Mouse (Mus musculus) embryonic facial prominence, embryonic 15.5 days (tissue): ENCODE measurements around the gene H2-M5. TPM values are rescaled to one million over a fixed set of nuclear protein-coding genes. Genes with fewer than 3 reads are reported as not detected.

Experiments used
- ATAC-seq: fragments of 200-750 bp; cut with Nextera tagmentation; 2 replicates; pipeline ENCODE4 v1.8.0; 2017; ENCODE audit warnings: low read depth, moderate TSS enrichment; ENCODE audit not compliant: insufficient number of reproducible peaks, low FRiP score, low TSS enrichment
- H3K27ac ChIP-seq: fragments of 300-500 bp; sonication (generic); replicated peaks from 2 replicates; pipeline ENCODE4 v1.5.1; 2015; ENCODE audit warnings: mild to moderate bottlenecking, inconsistent platforms
- H3K27me3 ChIP-seq: fragments of 300-500 bp; sonication (generic); 2 replicates; pipeline ENCODE4 v1.6.1; 2015; ENCODE audit warnings: inconsistent platforms
- H3K36me3 ChIP-seq: fragments of 300-500 bp; sonication (generic); 2 replicates; pipeline ENCODE4 v1.6.1; 2015; ENCODE audit warnings: mild to moderate bottlenecking, inconsistent platforms
- H3K4me1 ChIP-seq: fragments of 300-500 bp; sonication (generic); 2 replicates; pipeline ENCODE4 v1.6.1; 2015; ENCODE audit warnings: inconsistent platforms
- H3K4me2 ChIP-seq: fragments of 300-500 bp; sonication (generic); replicated peaks from 2 replicates; pipeline ENCODE4 v1.6.1; 2015; ENCODE audit warnings: mild to moderate bottlenecking, inconsistent platforms
- H3K4me3 ChIP-seq: fragments of 300-500 bp; sonication (generic); replicated peaks from 2 replicates; pipeline ENCODE4 v1.5.1; 2015; ENCODE audit warnings: mild to moderate bottlenecking, inconsistent platforms
- H3K9ac ChIP-seq: fragments of 300-500 bp; sonication (generic); 2 replicates; pipeline ENCODE4 v1.6.1; 2015; ENCODE audit warnings: inconsistent platforms
- H3K9me3 ChIP-seq: fragments of 300-500 bp; sonication (generic); replicated peaks from 2 replicates; pipeline ENCODE4 v1.6.1; 2016; ENCODE audit warnings: inconsistent platforms
- WGBS: fragments of 180-500 bp; shearing (Covaris S2); methylation state at CpG from one replicate; pipeline ENCODE4 v1.1.7; 2015; 5-methylcytosine and 5-hydroxymethylcytosine counted together
- polyA plus RNA-seq: library from polyadenylated mRNA; unstranded; fragments of >200 nt; fragmentation: Nextera tagmentation; extraction: Ambion mirVana; gene quantifications from 2 replicates; pipeline ENCODE4 v1.2.1, GENCODE M21; 2015

Gene H2-M5
- polyA plus RNA-seq, 1 experiment from 2014 or later = 0.95 TPM

- H3K36me3 ChIP-seq = peaks cover 10% of the 10 kb centered on the region
- H3K27ac ChIP-seq = no peak overlapping the region
- peaks cover 27% of the 10 kb centered on the region for H3K4me1 ChIP-seq
- no peaks in the 10 kb centered on the region for H3K9me3 ChIP-seq
- peaks cover 62% of the 10 kb centered on the region for H3K27me3 ChIP-seq
- no peak overlapping the region for H3K4me2 ChIP-seq
- ATAC-seq = no peak
- no peak overlapping the region for H3K9ac ChIP-seq
- 0 out of 2 replicates have a peak overlapping the region, but pooled peaks have one; percentile 47 for H3K4me3 ChIP-seq
- WGBS = 23% methylated on average over 9 of the region's 9 CpGs
Measured at GRCm38 (mm10) chr17:36944121-36944775, 45.1 kb downstream of the H2-M5 start.

DNA sequence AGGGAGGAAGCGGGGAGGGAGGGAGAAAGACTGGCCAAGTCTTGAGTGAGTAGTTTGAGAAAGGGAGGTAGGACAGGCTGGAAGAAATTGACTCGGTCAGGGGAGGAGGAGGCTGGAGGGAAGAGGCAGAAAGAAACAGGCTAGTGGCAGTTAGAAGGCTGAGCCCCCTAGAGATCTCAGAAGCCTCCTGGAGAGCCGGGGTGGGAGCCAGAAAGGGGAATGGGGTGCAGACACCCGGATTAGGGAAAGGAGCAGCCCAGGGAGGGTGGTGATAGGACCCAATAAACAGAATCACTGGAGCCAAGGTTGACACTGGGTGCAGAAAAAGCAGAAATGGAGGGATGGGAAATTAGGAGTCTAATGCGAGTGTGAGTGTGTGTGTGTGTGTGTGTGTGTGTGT is 45.6 kb downstream of the H2-M5 start:
- Histone ChIP-seq H3K9me3 (no peaks in the 10 kb centered on the region), H3K27ac (no peak overlapping the region; the same call in 1 of the 2 replicates)
- ATAC-seq = no peak

DNA sequence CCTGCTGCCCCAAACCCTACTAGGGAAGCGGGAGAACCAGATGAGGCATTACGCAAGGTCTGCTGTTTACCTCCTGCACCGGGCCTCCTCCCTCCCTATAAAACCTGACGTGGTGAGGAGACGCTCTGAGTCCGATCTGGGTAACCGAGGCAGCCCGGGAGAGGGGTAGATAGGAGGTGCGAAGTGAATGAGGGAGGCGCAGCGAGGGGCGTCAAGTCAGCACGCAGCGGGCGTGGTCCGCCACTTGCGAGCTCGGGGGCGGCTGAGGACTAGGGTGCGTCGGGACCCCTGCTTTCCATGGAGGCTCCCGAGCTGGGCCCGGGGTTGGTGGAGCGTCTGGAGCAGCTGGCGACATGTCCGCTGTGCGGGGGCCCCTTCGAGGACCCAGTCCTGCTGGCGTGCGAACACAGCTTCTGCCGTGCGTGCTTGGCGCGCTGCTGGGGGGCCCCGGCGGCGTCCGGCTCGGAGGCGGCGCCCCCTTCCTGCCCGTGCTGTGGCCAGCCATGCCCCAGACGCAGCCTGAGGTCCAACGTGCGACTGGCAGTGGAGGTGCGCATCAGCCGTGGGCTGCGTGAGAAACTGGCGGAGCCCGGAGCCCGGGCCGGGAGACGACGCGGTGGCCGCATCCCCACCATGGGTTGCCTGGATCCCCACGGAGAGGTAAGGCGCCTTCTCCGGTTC is 46.4 kb downstream of the H2-M5 start, which contains the start of gene Rnf39:
Gene Rnf39, plus strand, starts transcription at position 128 of the 681 bp plus-strand sequence.
- WGBS = 2% methylated on average over 59 of the region's 59 CpGs
- Histone ChIP-seq H3K27me3 (peaks cover 64% of the 10 kb centered on the region), H3K9ac (peak within 1 kb of the TSS; percentile 39), H3K4me1 (peaks cover 27% of the 10 kb centered on the region), H3K4me2 (peak within 1 kb of the TSS; percentile 84), H3K9me3 (no peaks in the 10 kb centered on the region), H3K36me3 (no peaks in the 10 kb centered on the region), H3K4me3 (peak within 1 kb of the TSS; percentile 47), H3K27ac (peak within 1 kb of the TSS; percentile 11)
- peak; percentile 48; the same call in 1 of the 2 replicates for ATAC-seq

More for the DNA sequence above, 45.6 kb downstream of the H2-M5 start:
- H3K36me3 ChIP-seq = peaks cover 4% of the 10 kb centered on the region
- H3K4me1 ChIP-seq = peaks cover 27% of the 10 kb centered on the region
- H3K9ac ChIP-seq = no peak overlapping the region
- 24% methylated on average over 5 of the region's 5 CpGs for WGBS
- peak overlapping the region; percentile 47 for H3K4me3 ChIP-seq
- peak overlapping the region; percentile 84 for H3K4me2 ChIP-seq
- H3K27me3 ChIP-seq = peaks cover 64% of the 10 kb centered on the region

DNA sequence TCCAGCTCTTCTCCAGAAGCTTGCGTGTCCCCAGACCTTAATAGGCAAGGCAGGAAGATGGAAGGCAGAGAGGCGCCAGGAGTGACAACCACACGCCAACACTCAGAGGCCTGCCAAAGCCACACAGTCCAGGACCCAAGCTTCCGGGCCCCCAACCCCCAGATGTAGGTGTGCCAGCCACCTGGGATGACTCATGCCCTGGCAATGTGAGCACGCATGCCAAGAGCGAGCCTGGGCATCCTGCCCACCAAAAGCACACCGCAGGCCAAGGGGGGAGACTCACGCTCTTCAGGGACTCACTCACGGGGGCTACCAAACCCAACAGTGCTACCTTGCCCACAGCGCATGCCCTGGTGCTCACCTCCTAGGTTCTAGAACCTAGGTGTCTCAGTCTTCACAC is 46.9 kb downstream of the H2-M5 start:
- ATAC-seq = peak; percentile 53
- Histone ChIP-seq H3K4me3 (peak overlapping the region; percentile 47), H3K4me2 (peak overlapping the region; percentile 84), H3K27me3 (peaks cover 64% of the 10 kb centered on the region), H3K9ac (0 out of 2 replicates have a peak overlapping the region, but pooled peaks have one; percentile 39), H3K36me3 (no peaks in the 10 kb centered on the region), H3K27ac (0 out of 2 replicates have a peak overlapping the region, but pooled peaks have one; percentile 11), H3K9me3 (no peaks in the 10 kb centered on the region), H3K4me1 (peaks cover 24% of the 10 kb centered on the region)
- WGBS = 38% methylated on average over 10 of the region's 10 CpGs

- H3K27ac ChIP-seq = no peak overlapping the region
- ATAC-seq = no peak
- H3K4me1 ChIP-seq = peaks cover 9% of the 10 kb centered on the region
- no peak overlapping the region for H3K4me2 ChIP-seq
- H3K9me3 ChIP-seq = no peaks in the 10 kb centered on the region
- no peak overlapping the region for H3K9ac ChIP-seq
- H3K36me3 ChIP-seq = no peaks in the 10 kb centered on the region
- no peak overlapping the region for H3K4me3 ChIP-seq
- 82% methylated on average over 2 of the region's 2 CpGs for WGBS
- H3K27me3 ChIP-seq = peaks cover 29% of the 10 kb centered on the region
Measured at GRCm38 (mm10) chr17:36938056-36938455, 51.3 kb downstream of the H2-M5 start.

Other genes starting within 250 kb of the H2-M5 start
- gene H2-M10.5, start 216.6 kb downstream of the H2-M5 start, polyA plus RNA-seq = not detected in 2 replicates
- not detected in 2 replicates for gene H2-M10.6, start 177.4 kb downstream of the H2-M5 start, polyA plus RNA-seq
- 43.3 and 45.3 TPM in 2 replicates for gene Trim26, start 152.4 kb downstream of the H2-M5 start, polyA plus RNA-seq
- 0.15 and 0.17 TPM in 2 replicates for gene Trim15, start 122.3 kb downstream of the H2-M5 start, polyA plus RNA-seq
- gene Trim10, start 120.0 kb downstream of the H2-M5 start, polyA plus RNA-seq = 1.7 and 2.3 TPM in 2 replicates
- not detected in 2 replicates for gene Trim40, start 99.4 kb downstream of the H2-M5 start, polyA plus RNA-seq
- gene Trim31, start 91.4 kb downstream of the H2-M5 start, polyA plus RNA-seq = not detected in 2 replicates
- 7.5 and 9.4 TPM in 2 replicates for gene Rnf39, start 46.6 kb downstream of the H2-M5 start, polyA plus RNA-seq
- gene Ppp1r11, start 37.8 kb downstream of the H2-M5 start, polyA plus RNA-seq = 106 and 111 TPM in 2 replicates
- gene Znrd1, start 31.0 kb downstream of the H2-M5 start, polyA plus RNA-seq = 94.7 and 98.6 TPM in 2 replicates
- 5.7 and 5.9 TPM in 2 replicates for gene Znrd1as, start 30.9 kb downstream of the H2-M5 start, polyA plus RNA-seq
- not detected in 2 replicates for gene 2410137M14Rik, start 8.3 kb downstream of the H2-M5 start, polyA plus RNA-seq
- 52.2 and 62.2 TPM in 2 replicates for gene Zfp57, start 11.6 kb upstream of the H2-M5 start, polyA plus RNA-seq
- 0.09 TPM in 1 of 2 replicates, not detected in the other for gene Mog, start 33.9 kb upstream of the H2-M5 start, polyA plus RNA-seq
- 11.5 and 15.0 TPM in 2 replicates for gene Gabbr1, start 56.4 kb upstream of the H2-M5 start, polyA plus RNA-seq
- 0.07 TPM in 1 of 2 replicates, not detected in the other for gene Olfr90, start 99.0 kb upstream of the H2-M5 start, polyA plus RNA-seq
- not detected in 2 replicates for gene Olfr91, start 108.7 kb upstream of the H2-M5 start, polyA plus RNA-seq
- not detected in 2 replicates for gene Olfr92, start 130.6 kb upstream of the H2-M5 start, polyA plus RNA-seq
- gene Olfr93, start 172.0 kb upstream of the H2-M5 start, polyA plus RNA-seq = 0.05 TPM in 1 of 2 replicates, not detected in the other
- 0.18 TPM in 1 of 2 replicates, not detected in the other for gene Ubd, start 204.4 kb upstream of the H2-M5 start, polyA plus RNA-seq
- 0.12 TPM in 1 of 2 replicates, not detected in the other for gene Olfr94, start 211.5 kb upstream of the H2-M5 start, polyA plus RNA-seq
- gene Olfr95, start 223.6 kb upstream of the H2-M5 start, polyA plus RNA-seq = not detected in 2 replicates
- gene Olfr96, start 230.6 kb upstream of the H2-M5 start, polyA plus RNA-seq = 0.14 and 0.31 TPM in 2 replicates
- not detected in 2 replicates for gene Olfr97, start 247.8 kb upstream of the H2-M5 start, polyA plus RNA-seq